Mouse (Mus musculus): ENCODE measurements around the gene Vmn1r44. TPM values are rescaled to one million over a fixed set of nuclear protein-coding genes. Genes with fewer than 3 reads are reported as not detected.

Gene Vmn1r44
- total RNA-seq (2012; rRNA removed), result not detected in 2 replicates
- total RNA-seq (2014; rRNA removed), result not detected in 2 replicates
- not detected in 2 replicates for polyA plus RNA-seq (2012; ENCODE audit: insufficient read length, low read depth)

- Histone ChIP-seq H3K9ac (ENCODE audit: insufficient read depth, low read depth) (no peak within 1 kb of the TSS), H3K36me3 (replicated peaks in 1 of 2; ENCODE audit: control insufficient read depth in 1 of 2, insufficient read depth in 1 of 2, low read length in 1 of 2) (no peaks in the 10 kb centered on the region), H3K4me2 (ENCODE audit: insufficient read depth, low read depth, poor library complexity, severe bottlenecking) (no peak within 1 kb of the TSS), H3K9me3 (replicated peaks; ENCODE audit: low read length) (no peaks in the 10 kb centered on the region), H3K27me3 (replicated peaks) (peaks cover 2% of the 10 kb centered on the region), H3K4me3 (replicated peaks in 1 of 3; ENCODE audit: low read depth in 2 of 3, low read length in 2 of 3, poor library complexity in 1 of 3) (no peak within 1 kb of the TSS), H3K27ac (ENCODE audit: insufficient read depth, low read depth) (no peak within 1 kb of the TSS), H3K79me2 (replicated peaks; ENCODE audit: control insufficient read depth, extremely low read depth, insufficient read depth, poor library complexity, severe bottlenecking) (no peaks in the 10 kb centered on the region), H3K4me1 (ENCODE audit: control insufficient read depth in 1 of 2, insufficient read depth in 2 of 2) (no peaks in the 10 kb centered on the region)
- TF ChIP-seq GABPA (IDR thresholded peaks at IDR 0.05; ENCODE audit: insufficient replicate concordance, low read depth, low read length), result no peak
- TF ChIP-seq JUND (conservative IDR thresholded peaks at IDR 0.05; ENCODE audit: low read depth, low read length), result no peak
- dilution Hi-C loops (cut with MboI; ENCODE audit: extremely low pct_ligation_motif_present, extremely low pct_unique_long_range_greater_than_20kb, low sequenced_read_pairs) (no loop called here), in situ Hi-C loops (cut with MboI; ENCODE audit: low pct_ligation_motif_present, low pct_unique_long_range_greater_than_20kb, low sequenced_read_pairs) (no loop called here)
- DNase-seq (ENCODE audit: extremely low read depth), result no peak
Observed at GRCm38 (mm10) chr6:89883360-89883759, at the start of gene Vmn1r44. Vmn1r44 (plus strand) TSS chr6:89883660.

DNA sequence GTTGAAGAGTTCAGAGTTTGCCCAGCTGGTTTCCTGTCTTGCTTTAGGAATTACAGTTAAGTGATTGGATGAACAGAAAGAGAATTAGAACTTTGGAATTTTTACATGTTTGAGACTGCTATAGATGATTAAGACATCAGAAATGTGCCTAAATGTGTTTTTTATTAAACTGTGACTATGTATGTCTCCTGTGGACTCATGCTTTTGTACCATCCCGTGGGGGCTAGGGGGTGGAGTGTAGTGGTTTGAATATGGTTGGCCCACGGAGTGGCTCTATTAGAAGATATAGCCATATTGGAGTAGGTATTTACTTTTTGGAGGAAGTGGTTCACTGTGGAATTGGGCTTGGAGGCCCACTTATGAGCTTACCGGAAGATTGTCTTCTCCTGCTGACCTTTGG is 25.9 kb upstream of the Vmn1r44 start:
- Histone ChIP-seq H3K9ac (ENCODE audit: insufficient read depth, low read depth) (no peak overlapping the region), H3K79me2 (replicated peaks; ENCODE audit: control insufficient read depth, extremely low read depth, insufficient read depth, poor library complexity, severe bottlenecking) (no peaks in the 10 kb centered on the region), H3K9me3 (replicated peaks; ENCODE audit: low read length) (peaks cover 5% of the 10 kb centered on the region), H3K27ac (ENCODE audit: insufficient read depth, low read depth) (no peak overlapping the region), H3K4me2 (ENCODE audit: insufficient read depth, low read depth, poor library complexity, severe bottlenecking) (no peak overlapping the region), H3K4me1 (ENCODE audit: control insufficient read depth in 1 of 2, insufficient read depth in 2 of 2) (no peaks in the 10 kb centered on the region), H3K27me3 (replicated peaks) (no peaks in the 10 kb centered on the region), H3K36me3 (replicated peaks in 1 of 2; ENCODE audit: control insufficient read depth in 1 of 2, insufficient read depth in 1 of 2, low read length in 1 of 2) (no peaks in the 10 kb centered on the region), H3K4me3 (replicated peaks in 1 of 3; ENCODE audit: low read depth in 2 of 3, low read length in 2 of 3, poor library complexity in 1 of 3) (no peak overlapping the region)
- TF ChIP-seq IRF4 (IDR thresholded peaks at IDR 0.05; ENCODE audit: low read depth, low read length) (no peak), SIN3A (IDR thresholded peaks at IDR 0.05; ENCODE audit: low read length) (no peak), POLR2AphosphoS2 (IDR thresholded peaks at IDR 0.05; ENCODE audit: low read depth, low read length) (no peak), E2F4 (IDR thresholded peaks at IDR 0.05; ENCODE audit: insufficient replicate concordance, low read depth, low read length) (no peak), MEF2A (IDR thresholded peaks at IDR 0.05; ENCODE audit: borderline replicate concordance, low read depth, low read length) (no peak), ETS1 (conservative IDR thresholded peaks at IDR 0.05; ENCODE audit: low read depth, low read length) (no peak)
- DNase-seq (ENCODE audit: extremely low read depth), result no peak
- dilution Hi-C loops (cut with MboI; ENCODE audit: extremely low pct_ligation_motif_present, extremely low pct_unique_long_range_greater_than_20kb, low sequenced_read_pairs) (no loop called here), in situ Hi-C loops (cut with MboI; ENCODE audit: low pct_ligation_motif_present, low pct_unique_long_range_greater_than_20kb, low sequenced_read_pairs) (no loop called here)

GRCm38 (mm10) chr6:89859839-89860238 is 23.6 kb upstream of the Vmn1r44 start:
- Histone ChIP-seq H3K9me3 (replicated peaks; ENCODE audit: low read length) (peaks cover 5% of the 10 kb centered on the region), H3K4me3 (replicated peaks in 1 of 3; ENCODE audit: low read depth in 2 of 3, low read length in 2 of 3, poor library complexity in 1 of 3) (no peak overlapping the region), H3K36me3 (replicated peaks in 1 of 2; ENCODE audit: control insufficient read depth in 1 of 2, insufficient read depth in 1 of 2, low read length in 1 of 2) (no peaks in the 10 kb centered on the region), H3K27ac (ENCODE audit: insufficient read depth, low read depth) (no peak overlapping the region), H3K4me1 (ENCODE audit: control insufficient read depth in 1 of 2, insufficient read depth in 2 of 2) (no peaks in the 10 kb centered on the region), H3K9ac (ENCODE audit: insufficient read depth, low read depth) (no peak overlapping the region), H3K79me2 (replicated peaks; ENCODE audit: control insufficient read depth, extremely low read depth, insufficient read depth, poor library complexity, severe bottlenecking) (no peaks in the 10 kb centered on the region), H3K27me3 (replicated peaks) (no peaks in the 10 kb centered on the region), H3K4me2 (ENCODE audit: insufficient read depth, low read depth, poor library complexity, severe bottlenecking) (no peak overlapping the region)
- in situ Hi-C loops (cut with MboI; ENCODE audit: low pct_ligation_motif_present, low pct_unique_long_range_greater_than_20kb, low sequenced_read_pairs), result no loop called here
- dilution Hi-C loops (cut with MboI; ENCODE audit: extremely low pct_ligation_motif_present, extremely low pct_unique_long_range_greater_than_20kb, low sequenced_read_pairs), result no loop called here
- peak; percentile 60 for DNase-seq (ENCODE audit: extremely low read depth)
- TF ChIP-seq TCF12 (IDR thresholded peaks at IDR 0.05; ENCODE audit: low read depth, low read length) (peak; percentile 26; the same call in 1 of the 2 replicates), EP300 (IDR thresholded peaks at IDR 0.05; ENCODE audit: low read length) (peak; percentile 72; the same call in 1 of the 2 replicates), ZC3H11A (IDR thresholded peaks at IDR 0.05; ENCODE audit: low read depth, low read length) (no peak)

Data from CH12.LX (cell line).